Mouse (Mus musculus) kidney, adult 9 months (tissue): ENCODE data around the gene Kmt2a.
"Not testable (repeated sequence)": the region's sequence is repeated elsewhere in the genome, so short reads cannot be mapped to it uniquely, and the experiment has no call there.

Experiments
- DNase-seq: peaks from one replicate; pipeline ENCODE4 v3.0.0; 2022

Kmt2a gene

DNA sequence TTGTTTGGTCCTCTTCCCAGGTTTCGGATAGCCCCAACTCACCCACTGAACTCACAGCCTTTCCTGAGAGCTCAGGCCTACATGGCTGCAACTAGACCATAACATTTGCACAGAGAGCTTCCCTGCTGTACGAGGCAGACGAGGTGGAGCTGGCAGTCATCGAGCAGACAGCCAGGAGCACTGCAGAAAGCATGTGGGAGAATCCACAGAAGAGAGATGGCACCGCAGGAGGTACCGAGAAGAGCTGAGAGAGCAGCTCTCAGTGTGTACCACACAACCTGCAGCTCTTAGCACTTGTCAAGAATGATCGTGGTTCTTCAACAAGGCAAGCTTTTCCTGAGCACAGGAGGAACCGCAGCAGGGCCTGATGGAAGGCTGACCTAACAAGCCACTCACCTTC lies 66.9 kb downstream of the Kmt2a start:
- no peak for DNase-seq

GRCm38 (mm10) chr9:44810316-44810715 lies 70.8 kb downstream of the Kmt2a start:
- DNase-seq, result peak; percentile 44

DNA sequence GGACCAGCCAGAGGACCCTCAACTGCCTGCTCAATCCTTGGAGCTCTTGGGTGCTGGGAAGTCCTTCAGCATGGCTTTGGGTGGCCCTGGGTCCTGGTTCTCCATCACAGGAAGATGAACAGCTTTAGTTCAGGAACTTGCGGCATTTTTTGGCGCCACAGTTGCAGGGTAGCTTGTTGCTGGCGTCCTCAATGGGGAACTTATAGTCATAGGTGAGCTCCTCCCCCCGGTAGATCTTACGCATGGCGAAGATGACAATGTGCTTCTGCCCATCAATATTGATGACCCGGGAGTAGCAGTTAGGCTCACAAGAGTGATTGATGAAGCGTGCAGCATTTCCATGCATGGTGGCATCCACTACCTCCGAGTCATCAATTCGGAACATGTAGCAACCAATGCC lies 73.3 kb downstream of the Kmt2a start:
- DNase-seq, result no peak

- no peak for DNase-seq
Observed at GRCm38 (mm10) chr9:44807141-44807540, 74.0 kb downstream of the Kmt2a start.

DNA sequence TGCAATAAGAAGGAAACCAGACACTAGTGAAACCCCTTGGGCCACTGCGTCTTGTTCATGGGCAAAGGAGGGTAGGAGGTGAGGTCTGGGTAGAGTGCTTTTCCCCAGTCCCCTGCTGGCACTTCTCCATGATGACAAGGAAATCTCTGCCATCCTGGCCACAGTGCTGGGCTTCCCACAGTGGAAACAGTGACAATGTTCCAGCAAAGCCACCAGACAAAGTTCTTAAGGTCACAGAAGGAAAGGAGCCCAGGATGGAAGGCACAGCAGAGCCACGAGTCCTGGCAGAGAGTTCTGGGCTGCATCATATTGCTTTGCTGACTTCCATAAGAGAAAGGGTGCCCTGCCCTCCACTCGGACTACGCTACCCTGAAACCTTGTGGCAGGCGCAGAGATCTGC lies 75.6 kb downstream of the Kmt2a start:
- no peak for DNase-seq

DNA sequence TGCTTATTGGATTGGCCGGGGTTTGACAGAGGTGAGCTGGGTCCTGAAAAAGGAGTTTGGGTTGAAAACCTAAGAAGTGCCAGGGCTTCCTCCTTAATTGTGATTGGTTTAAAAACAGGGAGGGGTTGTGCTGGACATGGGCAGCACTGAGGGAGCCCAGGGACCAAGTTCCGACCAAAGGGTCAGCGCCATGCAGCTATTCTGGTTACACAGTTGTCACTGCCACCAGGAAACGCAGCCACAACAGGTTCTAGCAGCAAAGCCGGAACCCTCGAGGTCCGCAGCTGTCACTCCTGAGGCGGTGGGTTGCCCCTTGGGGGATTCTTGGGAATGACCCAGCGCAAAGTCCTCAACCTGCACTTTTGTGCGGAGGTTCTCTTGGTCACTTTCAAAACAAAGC lies 76.4 kb downstream of the Kmt2a start:
- DNase-seq, result peak; percentile 82

- DNase-seq, result peak; percentile 94
Observed at GRCm38 (mm10) chr9:44802808-44803450, 78.2 kb downstream of the Kmt2a start, which contains the start of gene Ttc36. Gene Ttc36 (minus strand): TSS chr9:44803072.

GRCm38 (mm10) chr9:44801669-44802068 lies 79.4 kb downstream of the Kmt2a start:
- DNase-seq, result peak; percentile 73

- DNase-seq, result no peak
Observed at GRCm38 (mm10) chr9:44799958-44800324, 81.2 kb downstream of the Kmt2a start.

- DNase-seq, result peak; percentile 94
Observed at GRCm38 (mm10) chr9:44799102-44799957, 81.8 kb downstream of the Kmt2a start, which contains the start of gene Tmem25. Gene Tmem25 (minus strand): TSS chr9:44799307.

- peak; percentile 37 for DNase-seq
Observed at GRCm38 (mm10) chr9:44798298-44798697, 82.8 kb downstream of the Kmt2a start.

GRCm38 (mm10) chr9:44792842-44793241 lies 88.3 kb downstream of the Kmt2a start:
- no peak for DNase-seq

- DNase-seq, result peak; percentile 98
Observed at GRCm38 (mm10) chr9:44772750-44773651, 108.1 kb downstream of the Kmt2a start.

DNA sequence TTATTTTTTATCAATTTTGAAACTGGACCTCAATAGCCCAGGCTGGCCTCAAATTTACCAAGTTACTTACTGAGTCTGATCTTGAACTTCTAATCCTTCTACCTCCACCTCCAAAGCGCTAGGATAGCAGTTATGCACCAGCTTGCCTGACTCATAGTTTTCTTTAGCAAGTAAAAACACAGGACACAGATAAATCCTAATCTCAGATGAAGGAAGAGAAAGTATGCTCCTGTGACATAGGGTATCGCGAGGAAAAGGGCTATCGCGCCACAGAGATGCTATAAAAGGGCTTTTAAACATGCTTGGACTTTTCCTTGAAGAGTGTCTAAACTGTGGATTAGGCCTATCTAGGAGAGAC lies 108.7 kb downstream of the Kmt2a start:
- no peak for DNase-seq

- no peak for DNase-seq
Observed at GRCm38 (mm10) chr9:44771376-44771775, 109.7 kb downstream of the Kmt2a start.

- DNase-seq, result not testable (repeated sequence)
Observed at GRCm38 (mm10) chr9:44768029-44768394, 113.1 kb downstream of the Kmt2a start.

- peak; percentile 84 for DNase-seq
Observed at GRCm38 (mm10) chr9:44767101-44768028, 113.7 kb downstream of the Kmt2a start, which contains the start of the genes Arcn1 and Ift46. Gene Arcn1 (minus strand): TSS chr9:44767845. Gene Ift46 (plus strand): TSS chr9:44767908.

DNA sequence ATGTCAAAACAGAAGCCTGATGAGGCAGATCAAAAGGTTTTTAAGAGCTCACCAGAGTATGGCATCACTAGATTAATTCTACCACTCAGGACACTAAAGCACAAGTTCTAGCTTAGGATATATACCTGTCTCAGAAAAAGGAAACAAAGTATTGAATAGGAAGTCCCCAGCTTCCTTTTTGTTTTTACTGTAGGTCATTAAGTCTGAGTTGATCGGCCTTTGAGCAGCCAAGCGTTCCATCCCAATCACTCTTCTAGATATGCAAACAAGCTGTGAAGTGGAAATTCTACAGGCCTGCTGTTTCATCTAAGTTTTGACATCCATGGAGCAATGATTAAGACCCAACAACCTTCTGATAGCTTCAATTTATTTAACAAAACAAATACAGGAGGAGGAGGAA lies 120.2 kb downstream of the Kmt2a start:
- no peak for DNase-seq
